Mouse (Mus musculus) lung, postnatal 0 days (tissue): ENCODE results near the gene Fars2.

Experiments
- CTCF ChIP-seq: IDR thresholded peaks from 2 replicates; pipeline ENCODE4 v1.5.1; 2016; ENCODE audit warnings: antibody characterized with exemption, mild to moderate bottlenecking
- EP300 ChIP-seq: IDR thresholded peaks from 2 replicates; pipeline ENCODE4 v1.6.1; 2016; ENCODE audit warnings: antibody characterized with exemption, mild to moderate bottlenecking, control low read depth

GRCm38 (mm10) chr13:36497346-36497745 lies 380.1 kb downstream of the Fars2 start:
- no peak for TF ChIP-seq CTCF
- no peak; the same call in 1 of the 2 replicates for TF ChIP-seq EP300
